Mouse (Mus musculus) brain, embryonic 14.5 days (tissue): ENCODE results near the gene Fxyd6.

ENCODE experiments used
- CTCF ChIP-seq: fragments of 200-500 bp; IDR thresholded peaks from 2 replicates; pipeline ENCODE4 v1.5.1; 2012; ENCODE audit warnings: inconsistent platforms, mild to moderate bottlenecking, moderate library complexity, borderline replicate concordance; ENCODE audit not compliant: insufficient read depth, insufficient read length; ENCODE audit errors: extremely low read depth
- POLR2A ChIP-seq: fragments of 200-500 bp; IDR thresholded peaks from 2 replicates; pipeline ENCODE4 v1.6.1; 2012; ENCODE audit warnings: mild to moderate bottlenecking, inconsistent platforms, borderline replicate concordance; ENCODE audit not compliant: poor library complexity, insufficient read depth, insufficient read length, severe bottlenecking; ENCODE audit errors: extremely low read depth

- TF ChIP-seq POLR2A, result no peak
- TF ChIP-seq CTCF, result no peak
These were observed 6.9 kb downstream of the Fxyd6 start for GRCm38 (mm10) chr9:45376883-45377282.
